Mouse (Mus musculus): ENCODE results near the gene Zfp462.

GRCm38 (mm10) chr4:55121126-55121525, 176.3 kb downstream of the Zfp462 start:
- TF ChIP-seq MEF2A (IDR thresholded peaks at IDR 0.05; ENCODE audit: borderline replicate concordance, low read depth, low read length) (no peak), POLR2A (IDR thresholded peaks at IDR 0.05; ENCODE audit: low read depth, low read length) (no peak), CTCF (conservative IDR thresholded peaks at IDR 0.05 in 1 of 2, IDR thresholded peaks at IDR 0.05 in 1 of 2; ENCODE audit: low read depth in 2 of 2, low read length in 2 of 2) (no peak), NRF1 (IDR thresholded peaks at IDR 0.05; ENCODE audit: low read depth, low read length) (no peak), MXI1 (IDR thresholded peaks at IDR 0.05; ENCODE audit: low read depth, low read length) (no peak), ZKSCAN1 (IDR thresholded peaks at IDR 0.05; ENCODE audit: borderline replicate concordance, low read depth, low read length) (no peak), CHD2 (IDR thresholded peaks at IDR 0.05; ENCODE audit: low read length) (no peak), MYC (IDR thresholded peaks at IDR 0.05; ENCODE audit: low read depth, low read length) (no peak), ZNF384 (IDR thresholded peaks at IDR 0.05; ENCODE audit: low read depth, low read length) (no peak), HCFC1 (IDR thresholded peaks at IDR 0.05; ENCODE audit: low read depth, low read length) (no peak)
